Mouse (Mus musculus) liver, embryonic 14.5 days (tissue): ENCODE measurements around the gene Fgr. TPM values are rescaled to one million over a fixed set of nuclear protein-coding genes. Genes with fewer than 3 reads are reported as not detected.
A peak's percentile ranks its signal among the peaks of the same experiment; 100 is the strongest.

ENCODE experiments used
- ATAC-seq: fragments of 200-750 bp; cut with Nextera tagmentation; 2 replicates; pipeline ENCODE4 v1.8.0; 2017; ENCODE audit warnings: moderate number of reproducible peaks, mild to moderate bottlenecking, moderate library complexity; ENCODE audit not compliant: insufficient read depth
- DNase-seq, 3 experiments: peaks; one replicate each; pipeline ENCODE4 v3.0.0-alpha.2; 2012 to 2013; ENCODE audit warnings: low read depth in 3 of 3, low spot score in 3 of 3
- H3K27ac ChIP-seq: fragments of 300-500 bp; sonication (generic); 2 replicates; pipeline ENCODE4 v1.5.1; 2014; ENCODE audit warnings: moderate library complexity, mild to moderate bottlenecking, control low read depth, inconsistent platforms
- H3K27me3 ChIP-seq: fragments of 300-500 bp; sonication (generic); 2 replicates; pipeline ENCODE4 v1.6.1; 2014; ENCODE audit warnings: mild to moderate bottlenecking, low read length, moderate library complexity; ENCODE audit not compliant: control insufficient read depth, insufficient read depth
- H3K36me3 ChIP-seq: fragments of 300-500 bp; sonication (generic); replicated peaks from 2 replicates; pipeline ENCODE4 v1.6.1; 2014; ENCODE audit warnings: low read depth; ENCODE audit not compliant: control insufficient read depth, insufficient read depth
- H3K4me1 ChIP-seq, 2 experiments: fragments of 200-500 bp in 1 of 2; fragments of 300-500 bp in 1 of 2; sonication (generic) in 1 of 2; replicated peaks; 2 replicates each; pipeline ENCODE4 v1.6.1; 2012 to 2014; ENCODE audit warnings: antibody characterized with exemption in 1 of 2, inconsistent platforms in 1 of 2, low read length in 1 of 2; ENCODE audit not compliant: control insufficient read depth in 2 of 2, insufficient read depth in 2 of 2
- H3K4me2 ChIP-seq: fragments of 300-500 bp; sonication (generic); 2 replicates; pipeline ENCODE4 v1.6.1; 2014; ENCODE audit warnings: low read depth, mild to moderate bottlenecking, control low read depth, moderate library complexity
- H3K4me3 ChIP-seq, 2 experiments: fragments of 200-500 bp in 1 of 2; fragments of 300-500 bp in 1 of 2; sonication (generic) in 1 of 2; 2 replicates each; pipeline ENCODE4 v1.5.1; 2012 to 2014; ENCODE audit warnings: low read depth in 2 of 2, low read length in 2 of 2, mild to moderate bottlenecking in 2 of 2, control low read depth in 1 of 2, inconsistent platforms in 1 of 2, moderate library complexity in 1 of 2; ENCODE audit not compliant: insufficient read depth in 1 of 2
- H3K9ac ChIP-seq: fragments of 300-500 bp; sonication (generic); replicated peaks from 2 replicates; pipeline ENCODE4 v1.6.1; 2014; ENCODE audit warnings: mild to moderate bottlenecking, control low read depth, moderate library complexity
- H3K9me3 ChIP-seq: fragments of 300-500 bp; sonication (generic); 2 replicates; pipeline ENCODE4 v1.6.1; 2016; ENCODE audit warnings: low read length, mixed read lengths; ENCODE audit not compliant: control insufficient read depth
- CTCF ChIP-seq: IDR thresholded peaks from 2 replicates; pipeline ENCODE4 v1.5.1; 2016; ENCODE audit warnings: antibody characterized with exemption, low read depth, control low read depth
- EP300 ChIP-seq: IDR thresholded peaks from 2 replicates; pipeline ENCODE4 v1.6.1; 2016; ENCODE audit warnings: antibody characterized with exemption, low read depth
- WGBS: fragments of 180-500 bp; shearing (Covaris S2); extraction: QIAGEN DNeasy Blood & Tissue Kit; methylation state at CpG from one replicate; pipeline ENCODE4 v1.1.7; 2014; ENCODE audit not compliant: insufficient replicate concordance; 5-methylcytosine and 5-hydroxymethylcytosine counted together
- polyA plus RNA-seq, 2 experiments: library from polyadenylated mRNA; depleted of rRNA in 1 of 2; stranded (reverse) in 1 of 2; unstranded in 1 of 2; fragments of >200 nt; fragmentation: Nextera tagmentation in 1 of 2; extraction: Ambion mirVana in 1 of 2; gene quantifications; 2 replicates each; pipeline versions ENCODE4 v1.2.1 to v1.2.3; 2012 to 2014

Fgr gene
- polyA plus RNA-seq, 2 experiments, result 0.75 to 0.79 TPM

- no peak for DNase-seq
- Histone ChIP-seq H3K4me2 (no peak overlapping the region), H3K9me3 (no peaks in the 10 kb centered on the region), H3K4me3 (no peak overlapping the region), H3K27ac (no peak overlapping the region), H3K36me3 (no peaks in the 10 kb centered on the region), H3K4me1 (peaks cover 0 to 9% of the 10 kb centered on the region in 2 experiments; a peak in 2 of 4 replicates), H3K9ac (no peak overlapping the region), H3K27me3 (peaks cover 36% of the 10 kb centered on the region)
- ATAC-seq, result no peak
- WGBS, result 25% methylated on average over 3 of the region's 3 CpGs
- TF ChIP-seq EP300, result no peak
- no peak for TF ChIP-seq CTCF
Measured at GRCm38 (mm10) chr4:132972101-132972500, 1.8 kb upstream of the Fgr start.

- TF ChIP-seq CTCF (no peak), EP300 (no peak)
- 55% methylated on average over 2 of the region's 2 CpGs for WGBS
- Histone ChIP-seq H3K4me1 (peaks cover 0 to 11% of the 10 kb centered on the region in 2 experiments; a peak in 2 of 4 replicates), H3K4me3 (no peak overlapping the region), H3K9me3 (no peaks in the 10 kb centered on the region), H3K9ac (no peak overlapping the region), H3K4me2 (no peak overlapping the region), H3K27me3 (peaks cover 37% of the 10 kb centered on the region), H3K27ac (no peak overlapping the region), H3K36me3 (no peaks in the 10 kb centered on the region)
- no peak for ATAC-seq
- DNase-seq, result no peak
Measured at GRCm38 (mm10) chr4:132972556-132972955, 1.3 kb upstream of the Fgr start.

GRCm38 (mm10) chr4:132973186-132973585 lies 709 bp upstream of the Fgr start:
- H3K9ac ChIP-seq, result no peak overlapping the region

GRCm38 (mm10) chr4:132974904-132975303 lies 1.0 kb downstream of the Fgr start:
- DNase-seq, result no peak
- Histone ChIP-seq H3K4me2 (peak overlapping the region; percentile 21; the same call in 1 of the 2 replicates), H3K27me3 (peaks cover 37% of the 10 kb centered on the region), H3K9me3 (no peaks in the 10 kb centered on the region), H3K9ac (no peak overlapping the region), H3K4me1 (peaks cover 0 to 11% of the 10 kb centered on the region in 2 experiments; a peak in 2 of 4 replicates), H3K36me3 (no peaks in the 10 kb centered on the region), H3K4me3 (no peak overlapping the region), H3K27ac (no peak overlapping the region)
- TF ChIP-seq CTCF, result no peak
- no peak for TF ChIP-seq EP300
- ATAC-seq, result no peak
- WGBS, result 3% methylated on average over 15 of the region's 15 CpGs

More at GRCm38 (mm10) chr4:132973186-132973585, 709 bp upstream of the Fgr start:
- DNase-seq (no peak), ATAC-seq (no peak)
- TF ChIP-seq EP300 (no peak), CTCF (no peak)
- no peak overlapping the region for H3K4me3 ChIP-seq
- H3K27ac ChIP-seq, result no peak overlapping the region
- no peaks in the 10 kb centered on the region for H3K36me3 ChIP-seq
- peaks cover 37% of the 10 kb centered on the region for H3K27me3 ChIP-seq
- H3K4me2 ChIP-seq, result no peak overlapping the region
- 52% methylated on average over 8 of the region's 8 CpGs for WGBS
- H3K4me1 ChIP-seq, result peaks cover 0 to 11% of the 10 kb centered on the region in 2 experiments; a peak in 2 of 4 replicates
- no peaks in the 10 kb centered on the region for H3K9me3 ChIP-seq

- TF ChIP-seq EP300 (no peak), CTCF (no peak)
- ATAC-seq (no peak), DNase-seq (no peak)
- no peaks in the 10 kb centered on the region for H3K9me3 ChIP-seq
- H3K9ac ChIP-seq, result no peak overlapping the region
- H3K4me2 ChIP-seq, result no peak overlapping the region
- peaks cover 0 to 11% of the 10 kb centered on the region in 2 experiments; a peak in 2 of 4 replicates for H3K4me1 ChIP-seq
- H3K4me3 ChIP-seq, result no peak overlapping the region
- no peak overlapping the region for H3K27ac ChIP-seq
- peaks cover 37% of the 10 kb centered on the region for H3K27me3 ChIP-seq
- 22% methylated on average over 3 of the region's 3 CpGs for WGBS
- no peaks in the 10 kb centered on the region for H3K36me3 ChIP-seq
Measured at GRCm38 (mm10) chr4:132975791-132976190, 1.9 kb downstream of the Fgr start.
